Mouse (Mus musculus) E14TG2a.4 (cell line): ENCODE measurements around the gene Ckap2l.

Experiments used
- CTCF ChIP-seq: conservative IDR thresholded peaks from 2 replicates; pipeline ENCODE4 v1.5.1; 2014; ENCODE audit warnings: low read length
- NANOG ChIP-seq: IDR thresholded peaks from 2 replicates; pipeline ENCODE4 v1.6.1; 2014; ENCODE audit warnings: borderline replicate concordance, low read length, mixed read lengths
- POU5F1 ChIP-seq: IDR thresholded peaks from 2 replicates; pipeline ENCODE4 v1.6.1; 2014; ENCODE audit warnings: low read length, borderline replicate concordance

DNA sequence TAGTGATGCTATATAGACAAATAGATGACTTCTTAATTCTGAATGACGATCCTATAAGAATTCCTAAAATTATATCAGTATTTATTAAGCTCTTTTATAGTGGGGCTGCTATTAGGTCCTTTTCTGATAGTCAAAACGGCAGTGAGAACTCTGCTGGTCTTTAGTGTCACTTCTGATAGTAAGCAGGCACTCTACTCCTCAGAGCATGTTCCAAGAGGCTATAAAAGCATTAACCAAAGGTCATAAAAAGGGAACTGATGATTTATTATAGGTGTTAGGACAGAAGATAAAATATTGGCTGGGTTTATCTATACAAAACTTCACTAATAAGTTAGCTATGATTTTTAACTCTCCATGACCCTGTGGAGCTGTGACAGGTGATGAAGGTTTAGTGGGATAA, 42.9 kb downstream of the Ckap2l start:
- TF ChIP-seq CTCF (no peak), POU5F1 (no peak), NANOG (no peak)
